8 mouse cellular contexts compared by ENCODE assay signal in genomic region chr5:124011927-124012326, GRCm38 (mm10). TPM values are rescaled to one million over a fixed set of nuclear protein-coding genes. Genes with fewer than 3 reads are reported as not detected.
DNase-seq lines count a peak whose midpoint lies in the region; ATAC-seq lines count a peak whose summit lies in the region.

No protein-coding gene starts in this region.

- no peaks in the 10 kb centered on the region for H3K9me3 ChIP-seq in liver, embryonic 15.5 days (replicated peaks)

- no peaks in the 10 kb centered on the region for H3K27me3 ChIP-seq in liver, embryonic 15.5 days

- peak; percentile 18; the same call in 1 of the 2 replicates for ATAC-seq in granulocyte monocyte progenitor cell, adult 5-6 weeks (replicated peaks; ENCODE audit: poor library complexity, severe bottlenecking)
- no peak for ATAC-seq in liver, embryonic 15.5 days (ENCODE audit: insufficient read depth)

- peak overlapping the region; percentile 81 for H3K27ac ChIP-seq in liver, embryonic 15.5 days (replicated peaks)

- peaks cover 77% of the 10 kb centered on the region for H3K4me1 ChIP-seq in liver, embryonic 15.5 days (replicated peaks)

- peaks cover 35% of the 10 kb centered on the region for H3K36me3 ChIP-seq in liver, embryonic 15.5 days (replicated peaks)

- DNase-seq in adrenal gland, postnatal 10 days: peak; percentile 30
- no peak for DNase-seq in adrenal gland, postnatal 4 days (ENCODE audit: low spot score in 2 of 2)
- DNase-seq in 416B (ENCODE audit: low read depth): peak; percentile 21
- no peak for DNase-seq in left cerebral cortex, adult 18-20 months (ENCODE audit: low spot score in 2 of 2)
- DNase-seq in layer of hippocampus, adult 9-11 months: no peak
- DNase-seq in ovary, postnatal 36 days (ENCODE audit: low spot score): no peak

- H3K4me2 ChIP-seq in liver, embryonic 15.5 days: peak overlapping the region; percentile 58

- no peak overlapping the region for H3K4me3 ChIP-seq in liver, embryonic 15.5 days (replicated peaks)

- H3K9ac ChIP-seq in liver, embryonic 15.5 days: no peak overlapping the region

- 16% methylated on average over 8 of the region's 8 CpGs for WGBS in liver, embryonic 15.5 days (ENCODE audit: insufficient replicate concordance)

RNA-seq across cellular contexts. Expression of gene Vps37b, which starts 20.1 kb away (rescaled TPM):
- total RNA-seq in adrenal gland, postnatal 10 days (2021): 10 to 100 TPM; 41.1 to 58.1 TPM
- 10 to 100 TPM; 61.4 to 64.1 TPM for total RNA-seq in adrenal gland, postnatal 4 days (2021)
- 7.6 and 11.1 TPM in 2 replicates for total RNA-seq in granulocyte monocyte progenitor cell, adult 5-6 weeks (2014; fragmentation: Nextera tagmentation)
- total RNA-seq in granulocyte monocyte progenitor cell, adult 5-6 weeks (2017): 9.5 and 11.6 TPM in 2 replicates
- polyA plus RNA-seq in liver, embryonic 15.5 days (2015; fragmentation: Nextera tagmentation; extraction: Ambion mirVana): 16.5 and 17.3 TPM in 2 replicates
- total RNA-seq in left cerebral cortex, adult 18-20 months (2021): 10 to 100 TPM; 43.2 to 50.5 TPM

RNA-seq across cellular contexts. Expression of gene Hip1r, which starts 38.5 kb away (rescaled TPM):
- 10 to 100 TPM; 18.2 to 22.5 TPM for total RNA-seq in adrenal gland, postnatal 10 days (2021)
- 10 to 100 TPM; 16.3 to 23.6 TPM for total RNA-seq in adrenal gland, postnatal 4 days (2021)
- 11.5 and 39.3 TPM in 2 replicates for total RNA-seq in granulocyte monocyte progenitor cell, adult 5-6 weeks (2014; fragmentation: Nextera tagmentation)
- total RNA-seq in granulocyte monocyte progenitor cell, adult 5-6 weeks (2017): 10.1 and 16.9 TPM in 2 replicates
- polyA plus RNA-seq in liver, embryonic 15.5 days (2015; fragmentation: Nextera tagmentation; extraction: Ambion mirVana): 11.4 and 12.9 TPM in 2 replicates
- total RNA-seq in left cerebral cortex, adult 18-20 months (2021): 10 to 100 TPM; 66.5 to 67.7 TPM

Comparison
In these comparisons a context has a peak if more than half of its experiments do, and no peak if none do; other contexts are left out.
1. DNase-seq: peak in adrenal gland, postnatal 10 days (single experiment) and 416B (single experiment); none in adrenal gland, postnatal 4 days (0 of 2), left cerebral cortex, adult 18-20 months (0 of 2), layer of hippocampus, adult 9-11 months (single experiment) and ovary, postnatal 36 days (single experiment).